Mouse (Mus musculus): ENCODE measurements around the gene Tmem81.

DNA sequence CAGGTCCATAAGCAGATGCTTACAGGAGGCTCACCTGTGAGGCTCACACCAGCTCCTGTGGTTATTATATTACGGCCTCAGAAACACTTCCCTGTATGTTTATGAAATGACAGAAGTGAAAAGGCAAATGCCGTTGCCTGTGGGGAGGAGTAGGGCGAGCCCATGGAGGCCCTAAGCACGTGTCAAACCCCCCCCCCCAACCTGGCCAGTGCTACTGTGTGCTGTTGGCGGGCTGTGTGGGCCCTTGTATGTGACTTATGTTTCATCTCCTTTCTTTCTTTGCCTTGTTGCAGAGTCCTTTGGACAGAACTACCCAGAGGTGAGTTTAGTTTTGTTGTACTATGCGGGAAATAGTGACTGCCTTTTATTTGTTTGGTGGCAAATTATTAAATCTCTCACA is 22.3 kb upstream of the Tmem81 start:
- no peak for TF ChIP-seq CTCF (IDR thresholded peaks at IDR 0.05; ENCODE audit: control insufficient read depth, insufficient read depth, insufficient read length)
- no peak for TF ChIP-seq MYOD1 (IDR thresholded peaks at IDR 0.05; ENCODE audit: control insufficient read depth, insufficient read length, low read depth)
- no peak for TF ChIP-seq MAX (IDR thresholded peaks at IDR 0.05)
- no peak for TF ChIP-seq USF1 (IDR thresholded peaks at IDR 0.05; ENCODE audit: low read depth)
